Mouse (Mus musculus): Measurements from ENCODE around the gene Tulp2. TPM values are rescaled to one million over a fixed set of nuclear protein-coding genes. Genes with fewer than 3 reads are reported as not detected.

The Tulp2 gene
- total RNA-seq, 2 experiments from 2014 or later = 0.21 TPM; not detected in 1

Small RNA genes within 50 kb of the gene (microRNA-seq; reads per million reads assigned to microRNA genes)
- gene Gm22133 = 0 to 0.21 reads per million in 2 experiments

Other genes with a start within 250 kb of the Tulp2 start
- 1 to 10 TPM; 4.8 to 5.3 TPM for gene Cd37, start 242.8 kb upstream of the Tulp2 start, total RNA-seq (2021)
- gene Slc6a16, start 240.8 kb upstream of the Tulp2 start, total RNA-seq (2021) = 1 to 10 TPM; 1.7 to 1.9 TPM
- gene Slc6a21, start 204.4 kb upstream of the Tulp2 start, total RNA-seq (2021) = not detected
- gene Trpm4, start 148.1 kb upstream of the Tulp2 start, total RNA-seq (2021) = 10 to 100 TPM; 19.0 to 26.5 TPM
- under 1 TPM; 0.19 to 0.30 TPM for gene Hrc, start 146.6 kb upstream of the Tulp2 start, total RNA-seq (2021)
- 100 to 1,000 TPM; 154 to 170 TPM for gene Ppfia3, start 114.9 kb upstream of the Tulp2 start, total RNA-seq (2021)
- gene Lin7b, start 111.3 kb upstream of the Tulp2 start, total RNA-seq (2021) = 100 to 1,000 TPM; 133 to 165 TPM
- gene Snrnp70, start 86.1 kb upstream of the Tulp2 start, total RNA-seq (2021) = 100 to 1,000 TPM; 372 to 395 TPM
- gene Kcna7, start 76.2 kb upstream of the Tulp2 start, total RNA-seq (2021) = not detected
- under 1 TPM in 1 of 2 experiments, not detected in 1; 0.19 TPM for gene Ntf5, start 68.2 kb upstream of the Tulp2 start, total RNA-seq (2021)
- not detected for gene Lhb, start 61.1 kb upstream of the Tulp2 start, total RNA-seq (2021)
- 10 to 100 TPM; 15.1 to 18.1 TPM for gene Gys1, start 47.0 kb upstream of the Tulp2 start, total RNA-seq (2021)
- 10 to 100 TPM; 32.4 to 34.5 TPM for gene Ruvbl2, start 43.8 kb upstream of the Tulp2 start, total RNA-seq (2021)
- gene Ftl1, start 22.0 kb upstream of the Tulp2 start, total RNA-seq (2021) = 100 to 1,000 TPM; 218 to 238 TPM
- gene Bax, start 15.0 kb upstream of the Tulp2 start, total RNA-seq (2021) = 10 to 100 TPM; 55.2 to 59.3 TPM
- 1 to 10 TPM; 2.5 to 3.8 TPM for gene Gm45808, start 4.9 kb downstream of the Tulp2 start, total RNA-seq (2021)
- gene Dhdh, start 6.9 kb downstream of the Tulp2 start, total RNA-seq (2021) = 1 to 10 TPM; 3.9 to 4.7 TPM
- gene Nucb1, start 28.5 kb downstream of the Tulp2 start, total RNA-seq (2021) = 100 to 1,000 TPM; 111 to 112 TPM
- 10 to 100 TPM; 23.1 to 25.9 TPM for gene Ppp1r15a, start 44.4 kb downstream of the Tulp2 start, total RNA-seq (2021)
- 1 to 10 TPM; 6.1 to 8.2 TPM for gene Plekha4, start 44.5 kb downstream of the Tulp2 start, total RNA-seq (2021)
- gene Hsd17b14, start 73.0 kb downstream of the Tulp2 start, total RNA-seq (2021) = under 1 TPM; 0.37 to 0.56 TPM
- gene Bcat2, start 88.3 kb downstream of the Tulp2 start, total RNA-seq (2021) = 10 to 100 TPM; 25.3 to 26.9 TPM
- gene Fgf21, start 133.6 kb downstream of the Tulp2 start, total RNA-seq (2021) = not detected
- not detected for gene Fut1, start 135.4 kb downstream of the Tulp2 start, total RNA-seq (2021)
- under 1 TPM in 1 of 2 experiments, not detected in 1; 0.21 TPM for gene Izumo1, start 139.9 kb downstream of the Tulp2 start, total RNA-seq (2021)
- 1 to 10 TPM; 6.4 to 7.9 TPM for gene Rasip1, start 145.6 kb downstream of the Tulp2 start, total RNA-seq (2021)
- gene Mamstr, start 158.1 kb downstream of the Tulp2 start, total RNA-seq (2021) = 1 to 10 TPM; 2.0 to 2.6 TPM
- gene Fut2, start 184.5 kb downstream of the Tulp2 start, total RNA-seq (2021) = under 1 TPM; 0.12 to 0.26 TPM
- 10 to 100 TPM; 11.1 to 13.3 TPM for gene Ntn5, start 202.1 kb downstream of the Tulp2 start, total RNA-seq (2021)
- 1 to 10 TPM; 1.2 to 1.7 TPM for gene Sec1, start 212.5 kb downstream of the Tulp2 start, total RNA-seq (2021)
- 100 to 1,000 TPM; 215 to 220 TPM for gene Car11, start 218.0 kb downstream of the Tulp2 start, total RNA-seq (2021)
- 10 to 100 TPM; 63.1 to 84.6 TPM for gene Dbp, start 223.2 kb downstream of the Tulp2 start, total RNA-seq (2021)
- gene Rpl18, start 233.6 kb downstream of the Tulp2 start, total RNA-seq (2021) = 100 to 1,000 TPM; 331 to 369 TPM
- 10 to 100 TPM; 32.3 to 33.0 TPM for gene Sphk2, start 236.1 kb downstream of the Tulp2 start, total RNA-seq (2021)
- under 1 TPM in 1 of 2 experiments, not detected in 1; 0.21 TPM for gene Fam83e, start 239.3 kb downstream of the Tulp2 start, total RNA-seq (2021)
- gene Spaca4, start 243.9 kb downstream of the Tulp2 start, total RNA-seq (2021) = not detected

Measured in left cerebral cortex, adult 18-20 months (tissue).